Mouse (Mus musculus) testis, postnatal 10 days (tissue): ENCODE results near the gene Aldh3a1.
A peak's percentile ranks its signal among the peaks of the same experiment; 100 is the strongest.

Source experiments
- DNase-seq: peaks from one replicate; pipeline ENCODE4 v3.0.0; 2021; ENCODE audit warnings: low spot score

Gene Aldh3a1

GRCm38 (mm10) chr11:61236015-61236414, 28.7 kb downstream of the Aldh3a1 start:
- no peak for DNase-seq

- no peak for DNase-seq
These were observed 37.1 kb downstream of the Aldh3a1 start for GRCm38 (mm10) chr11:61244406-61244805.

GRCm38 (mm10) chr11:61251741-61252140, 44.4 kb downstream of the Aldh3a1 start:
- no peak for DNase-seq

GRCm38 (mm10) chr11:61252807-61253206, 45.5 kb downstream of the Aldh3a1 start:
- DNase-seq = no peak

GRCm38 (mm10) chr11:61259106-61259505, 51.8 kb downstream of the Aldh3a1 start:
- DNase-seq = no peak

GRCm38 (mm10) chr11:61262516-61262915, 55.2 kb downstream of the Aldh3a1 start:
- DNase-seq = no peak

- DNase-seq = no peak
These were observed 56.5 kb downstream of the Aldh3a1 start for GRCm38 (mm10) chr11:61263841-61264240.

GRCm38 (mm10) chr11:61266551-61267533, 59.5 kb downstream of the Aldh3a1 start, which contains the start of gene Aldh3a2:
Gene Aldh3a2, minus strand, starts transcription at chr11:61267464.
- peak; percentile 97 for DNase-seq
